Mouse (Mus musculus) right cerebral cortex, postnatal 14 days (tissue): ENCODE measurements at regions not wholly inside any gene's neighbourhood (a gene's known extent, or its start where the extent isn't known, plus 50 kb on each side); places are given as distances from the start of the nearest gene placed in this dataset.

ENCODE experiments used
- DNase-seq: peaks from one replicate; pipeline ENCODE4 v3.0.0; 2022

DNA sequence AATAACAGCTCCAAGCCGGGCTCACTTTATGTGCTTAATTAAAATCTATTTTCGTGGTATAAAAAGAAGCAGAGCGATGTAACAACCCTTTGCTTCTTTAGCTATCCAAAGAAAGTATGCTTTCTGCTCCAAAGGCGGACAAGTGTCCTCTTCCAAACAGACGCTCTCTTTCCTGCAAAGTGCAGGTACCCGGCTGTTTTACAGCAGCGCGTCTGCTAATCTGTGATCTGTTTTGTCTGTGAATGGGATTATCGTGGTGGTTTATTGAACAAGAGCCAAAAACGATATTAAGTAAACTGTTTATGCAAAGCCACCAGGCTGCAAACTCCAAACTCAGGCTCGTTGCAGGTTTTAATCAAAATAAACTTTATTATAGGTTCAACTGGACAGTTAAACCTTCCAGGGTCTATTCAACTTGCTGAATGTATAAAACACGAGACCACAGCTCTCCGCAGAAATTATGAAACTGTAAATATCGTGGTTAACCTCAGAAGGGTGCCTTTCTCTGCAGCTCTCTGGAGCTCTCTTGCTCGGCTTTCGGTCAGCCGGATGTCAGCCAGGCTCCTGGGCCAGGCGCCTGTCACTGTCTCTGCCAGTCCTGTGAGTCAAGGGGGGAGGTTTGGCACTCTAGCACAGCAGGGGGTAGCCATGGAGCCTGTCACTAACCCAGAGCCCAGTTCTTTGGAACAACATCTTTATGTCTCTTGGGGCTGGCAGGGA is 206.2 kb upstream of the Myocd start:
- DNase-seq: peak; percentile 12

DNA sequence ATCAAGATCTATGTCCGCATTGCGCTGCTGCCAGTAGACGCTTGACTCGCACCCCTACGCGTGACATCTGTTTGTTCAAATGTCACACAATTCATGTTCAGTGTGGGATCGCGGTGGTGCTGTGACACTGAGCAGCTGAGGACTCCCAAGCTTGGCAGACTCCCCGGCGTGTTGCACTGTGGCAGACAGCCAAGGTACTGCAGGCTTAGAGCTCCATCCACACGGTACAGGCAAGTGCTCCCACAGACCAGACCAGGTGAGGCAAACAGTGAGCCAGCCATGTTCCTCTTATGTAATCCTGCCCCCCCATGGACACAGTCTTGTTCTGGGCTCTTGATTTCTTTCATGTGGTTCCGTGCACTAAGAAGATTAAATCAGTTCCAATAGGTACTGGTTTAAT is 205.5 kb upstream of the Myocd start:
- DNase-seq: peak; percentile 60

DNA sequence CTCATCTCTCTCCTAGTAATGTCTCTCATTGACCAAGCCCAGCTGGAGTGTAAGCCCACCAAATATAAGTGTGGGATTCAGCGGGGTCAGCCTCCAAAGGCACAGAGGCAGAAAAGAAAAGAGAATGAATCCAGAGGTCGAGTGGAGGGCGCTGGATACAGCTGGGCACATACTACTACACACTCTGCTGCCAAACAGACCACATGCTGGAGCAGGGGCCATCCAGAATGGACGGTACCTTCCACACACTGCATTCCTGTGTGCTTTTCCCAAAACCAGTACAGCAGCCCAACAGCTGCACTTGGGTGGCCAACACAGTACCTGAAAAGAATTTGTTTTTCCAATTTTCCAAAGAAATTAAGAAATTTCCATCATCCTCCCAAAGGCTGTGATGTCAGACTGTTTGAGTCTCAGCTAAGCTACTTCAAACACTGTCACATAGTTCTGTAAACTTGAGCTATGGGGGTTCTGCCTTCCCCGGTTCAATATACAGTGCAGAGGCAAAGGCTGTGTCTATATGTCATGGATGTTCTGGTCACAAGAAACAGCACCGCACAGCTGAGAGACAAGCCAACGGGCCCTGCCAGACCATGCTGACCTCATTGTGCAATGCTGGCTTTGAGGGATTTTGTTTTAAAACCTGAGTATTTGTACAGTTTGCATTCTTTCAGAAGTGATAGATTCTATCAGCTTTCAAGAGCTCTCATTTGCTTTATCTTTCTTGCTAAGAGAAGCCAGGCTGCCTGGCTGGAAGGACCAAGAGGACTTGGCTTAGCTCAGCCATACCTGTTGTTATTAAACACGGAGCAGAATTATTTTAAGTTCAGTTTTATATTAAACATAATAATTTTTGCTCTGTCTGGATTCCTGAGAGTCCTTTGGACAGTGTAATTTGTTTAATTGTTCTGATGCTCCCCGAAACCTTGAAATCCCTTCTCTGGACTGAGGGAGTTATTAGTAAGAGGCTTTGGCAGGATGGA is 200.3 kb upstream of the Myocd start:
- DNase-seq: no peak

- no peak for DNase-seq
Observed at GRCm38 (mm10) chr11:65461044-65461443, 191.3 kb upstream of the Myocd start.

DNA sequence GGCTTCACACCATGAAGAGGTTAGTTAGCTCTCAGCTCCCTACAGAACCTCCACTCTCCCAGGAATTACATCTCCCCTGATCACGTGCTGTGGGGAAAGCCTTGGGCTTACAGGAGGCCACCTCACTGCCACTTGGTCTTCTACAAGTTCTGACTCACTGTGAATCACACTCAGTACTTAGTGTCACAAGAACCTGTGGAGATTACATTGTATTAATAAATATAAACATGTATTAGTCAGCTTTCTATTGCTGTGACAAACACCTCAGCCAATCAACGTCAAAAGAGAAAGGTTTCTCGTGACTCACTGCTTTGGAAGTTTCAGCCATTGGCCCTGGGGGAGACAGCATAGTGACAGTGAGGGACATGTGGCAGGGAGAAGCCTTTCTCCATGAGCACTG is 178.6 kb upstream of the Myocd start:
- DNase-seq: no peak

DNA sequence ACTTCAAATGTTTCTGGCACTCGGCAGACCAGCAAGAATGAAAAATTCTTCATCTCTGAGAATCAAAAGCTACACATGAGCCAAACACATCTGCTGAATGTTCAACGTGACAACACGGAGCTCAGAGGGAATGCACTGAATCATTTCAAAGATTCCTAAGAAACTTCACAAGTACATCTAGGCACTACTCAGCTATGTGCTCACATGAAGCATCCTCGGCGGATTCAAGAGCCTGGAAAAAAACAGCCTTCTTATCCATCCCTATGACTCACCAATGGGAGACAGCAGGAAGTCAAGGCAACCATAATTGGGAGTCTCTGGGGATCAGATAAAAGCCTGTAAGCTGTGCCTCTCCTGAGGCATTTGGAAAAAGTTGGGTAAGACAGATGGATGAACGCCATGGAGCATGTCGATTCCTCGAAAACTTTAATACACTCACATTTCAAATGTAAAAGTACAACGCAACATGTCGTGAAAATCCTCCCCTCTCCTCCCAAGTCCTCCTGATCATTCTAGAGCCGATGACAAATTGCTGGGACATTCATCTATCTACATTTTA is 173.8 kb upstream of the Myocd start:
- DNase-seq: no peak

GRCm38 (mm10) chr11:65435699-65436161 is 165.9 kb upstream of the Myocd start:
- no peak for DNase-seq

DNA sequence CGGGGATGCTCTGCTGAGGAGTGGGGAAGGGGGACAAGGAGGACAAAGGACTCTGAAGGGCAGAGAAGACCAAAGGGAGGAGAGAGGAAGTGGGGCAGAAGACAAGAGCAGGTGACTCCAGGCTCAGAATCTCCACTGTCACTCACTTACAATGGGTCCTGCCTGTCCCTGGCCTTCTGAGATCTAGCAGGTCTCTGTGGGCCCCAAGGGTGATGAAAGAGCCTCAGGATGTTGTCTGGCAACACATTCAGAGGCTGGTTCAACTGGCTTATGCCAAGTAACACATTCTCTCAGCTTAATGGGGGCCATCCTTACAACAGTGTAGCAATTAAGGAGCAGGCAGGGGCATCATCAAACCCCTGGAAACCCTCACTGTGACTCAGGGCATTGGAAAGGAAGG is 152.1 kb upstream of the Myocd start:
- no peak for DNase-seq

- no peak for DNase-seq
Observed at GRCm38 (mm10) chr11:65408621-65409020, 138.8 kb upstream of the Myocd start.

DNA sequence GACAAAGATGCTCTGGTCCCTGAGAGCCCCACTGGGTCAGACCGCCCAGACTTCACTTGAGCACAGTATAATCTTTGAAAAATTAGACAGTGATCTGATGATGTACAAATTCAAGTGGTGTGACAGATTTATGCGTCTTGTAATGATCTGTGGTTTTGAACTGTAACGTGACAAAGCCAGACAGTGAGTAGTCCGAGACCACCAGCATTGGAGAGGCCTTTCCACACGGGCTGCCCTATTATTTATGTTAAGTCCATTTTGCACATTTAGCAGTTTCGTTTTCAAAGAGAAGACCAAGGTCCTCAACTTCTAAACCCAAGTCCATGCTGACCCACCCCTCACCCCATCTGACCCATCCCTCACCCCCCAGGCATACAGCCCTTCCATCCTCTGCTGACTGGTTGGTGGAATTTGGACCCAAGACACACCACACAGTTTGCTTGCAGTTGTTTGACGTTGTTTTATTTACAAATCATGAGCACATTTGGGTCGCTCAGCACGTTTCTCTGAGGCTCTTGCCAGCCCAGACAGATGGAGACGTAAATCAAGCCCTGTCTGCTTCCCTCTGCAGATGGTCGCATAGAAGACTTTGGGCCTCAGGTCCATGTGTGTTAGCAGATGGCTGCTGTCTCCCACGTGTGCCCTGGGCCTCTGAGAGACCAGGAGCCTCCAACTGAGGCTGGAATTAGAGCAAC is 132.8 kb upstream of the Myocd start:
- DNase-seq: no peak

GRCm38 (mm10) chr11:65389238-65389637 is 119.4 kb upstream of the Myocd start:
- DNase-seq: no peak

DNA sequence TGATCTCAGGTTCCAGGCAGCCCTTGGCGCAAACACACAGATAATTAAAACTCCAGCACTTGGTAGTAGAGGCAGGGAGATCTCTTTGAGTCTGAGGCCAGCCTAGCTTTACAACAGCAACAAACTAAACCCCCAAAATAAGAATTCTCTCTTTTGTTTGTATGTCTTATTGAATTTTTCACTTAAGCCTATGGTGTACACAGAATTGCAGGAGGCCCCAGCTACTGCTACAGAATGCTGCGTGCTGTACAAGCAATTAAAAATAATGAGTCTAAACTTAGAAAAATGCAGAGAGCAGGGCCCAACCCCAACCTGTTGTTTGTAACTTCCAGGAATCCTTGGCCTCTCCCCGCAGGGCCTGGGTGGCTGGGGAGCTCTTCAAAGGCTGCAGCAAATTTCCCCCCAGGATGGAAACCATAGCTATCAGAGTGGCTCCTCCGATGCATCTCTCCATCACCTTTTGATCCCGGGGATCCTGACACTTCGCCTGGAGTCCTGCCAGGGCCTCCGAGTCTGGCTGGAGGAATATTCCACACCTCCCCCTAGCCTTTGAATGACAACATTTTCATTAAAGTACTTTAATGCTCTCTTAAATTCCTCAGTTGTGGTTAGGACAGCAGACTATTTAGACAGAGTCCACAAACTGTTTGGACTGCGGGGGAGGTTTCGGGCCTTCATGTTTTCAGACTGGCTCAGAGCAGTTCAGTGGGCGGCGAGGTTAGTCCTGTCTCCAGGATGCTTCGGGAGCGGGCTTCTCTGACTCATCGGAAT is 116.7 kb upstream of the Myocd start:
- DNase-seq: no peak

DNA sequence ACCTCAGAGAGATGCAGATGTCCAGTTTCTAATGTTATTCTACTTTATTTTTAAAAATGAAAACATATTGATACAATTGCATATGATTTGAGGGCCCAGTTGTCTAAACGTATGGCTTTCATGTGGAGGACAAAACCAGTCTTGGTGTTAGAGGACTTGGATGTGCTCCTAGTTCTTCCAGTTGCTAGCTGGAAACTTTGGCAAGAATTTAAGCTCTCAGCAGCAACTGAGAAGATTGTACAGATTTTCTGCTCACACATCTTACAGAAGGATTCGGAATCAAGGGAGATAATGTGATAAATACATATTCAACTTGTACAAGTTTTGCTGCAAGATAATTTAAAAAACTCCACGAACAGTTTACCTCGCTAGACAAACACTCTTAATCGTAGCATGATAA is 105.6 kb upstream of the Myocd start:
- no peak for DNase-seq

- DNase-seq: no peak
Observed at GRCm38 (mm10) chr11:65373136-65373535, 103.3 kb upstream of the Myocd start.

DNA sequence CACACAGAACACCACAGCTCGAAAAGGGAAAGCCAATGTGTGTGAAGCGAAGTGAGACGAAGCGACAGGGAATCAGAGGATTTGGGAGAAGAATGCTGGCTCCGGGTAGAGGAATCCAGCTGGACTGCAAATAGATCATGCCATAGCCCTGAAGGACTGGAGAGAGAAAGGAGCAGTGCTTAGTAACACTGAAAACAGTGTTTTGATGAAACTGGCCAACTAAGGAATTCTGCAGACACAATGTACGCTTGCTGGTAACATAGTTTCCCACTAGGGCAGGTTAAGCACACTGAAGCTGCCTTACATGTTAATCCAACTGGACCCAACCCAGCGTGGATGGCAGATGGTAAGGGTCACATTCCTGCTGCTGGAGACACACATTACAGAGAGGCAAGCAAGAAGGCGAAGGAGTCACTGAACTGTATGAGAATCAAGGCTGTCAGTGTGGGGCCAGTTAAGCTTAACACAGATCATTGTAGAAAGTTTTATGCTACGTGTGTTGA is 102.6 kb upstream of the Myocd start:
- DNase-seq: no peak

DNA sequence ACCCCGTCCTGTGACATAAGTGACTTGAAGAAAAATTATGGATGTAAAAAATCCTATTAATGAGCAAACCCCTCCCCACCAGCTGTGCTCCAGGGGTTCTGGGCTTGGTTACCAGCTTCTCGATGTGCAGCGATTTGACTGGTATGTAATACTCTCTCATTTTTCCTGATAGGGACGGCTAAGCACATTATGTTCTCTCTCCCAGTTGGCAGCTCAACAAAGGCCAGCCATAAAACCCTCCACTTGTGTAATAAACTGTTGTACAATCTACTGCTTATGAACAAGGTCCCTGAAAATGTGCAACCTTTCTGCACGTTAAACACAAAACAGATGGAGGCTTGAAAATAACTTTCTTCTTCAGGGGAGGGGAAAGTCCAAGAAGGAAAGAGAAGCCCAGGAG is 98.0 kb upstream of the Myocd start:
- no peak for DNase-seq

DNA sequence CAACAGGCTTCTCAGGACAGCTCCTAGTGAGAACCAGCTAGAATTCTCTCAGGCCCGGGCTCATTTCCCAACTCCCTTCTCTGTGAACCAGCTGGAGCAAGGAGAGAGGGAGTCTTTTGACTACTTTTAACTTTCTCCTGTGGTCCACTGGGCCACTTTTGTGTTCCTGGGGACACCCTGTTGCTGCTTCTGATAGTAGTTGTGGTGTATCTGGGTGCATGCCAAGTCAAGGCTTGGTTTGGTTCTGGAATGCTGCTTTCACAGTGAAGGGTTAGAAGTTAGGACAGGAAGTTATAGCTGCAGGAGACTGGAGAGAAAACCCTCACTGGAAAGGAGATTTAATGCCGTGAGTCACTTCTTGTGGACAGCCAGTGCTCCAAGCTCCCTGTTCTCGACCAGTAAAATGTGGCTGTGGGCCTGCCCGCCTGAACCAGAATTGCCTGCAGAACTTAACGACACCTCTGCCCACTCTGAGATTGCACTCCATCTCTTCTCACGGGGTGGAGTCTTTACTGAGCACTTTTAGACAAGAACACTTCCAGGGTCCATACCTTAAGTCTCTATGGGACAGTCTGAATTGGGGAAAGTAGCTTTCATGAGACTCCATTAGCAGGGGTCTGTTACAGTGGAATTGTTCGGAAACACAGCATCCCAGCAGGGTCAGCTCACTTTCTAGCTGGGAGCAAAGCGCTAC is 97.0 kb upstream of the Myocd start:
- DNase-seq: no peak

GRCm38 (mm10) chr11:65365751-65366559 is 96.2 kb upstream of the Myocd start:
- DNase-seq: no peak

DNA sequence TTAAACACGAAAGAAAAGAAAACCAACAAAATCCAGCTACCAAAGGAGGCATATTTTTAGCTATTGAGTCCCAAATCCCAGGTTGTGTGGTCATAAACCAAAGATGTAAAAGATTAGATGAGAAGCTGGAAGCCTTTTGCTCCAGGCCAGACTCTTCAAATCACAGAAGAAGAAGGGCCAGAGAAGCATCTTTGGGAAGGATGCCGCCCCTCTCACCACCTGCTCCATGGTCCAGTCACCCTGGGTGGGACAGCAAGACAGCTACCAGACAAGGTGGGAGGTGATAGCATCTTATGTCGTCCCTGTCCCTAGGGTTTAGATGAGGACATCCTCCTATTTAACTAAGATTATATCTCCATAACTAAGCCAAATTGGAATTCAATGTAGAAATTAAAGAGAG is 95.1 kb upstream of the Myocd start:
- no peak for DNase-seq

DNA sequence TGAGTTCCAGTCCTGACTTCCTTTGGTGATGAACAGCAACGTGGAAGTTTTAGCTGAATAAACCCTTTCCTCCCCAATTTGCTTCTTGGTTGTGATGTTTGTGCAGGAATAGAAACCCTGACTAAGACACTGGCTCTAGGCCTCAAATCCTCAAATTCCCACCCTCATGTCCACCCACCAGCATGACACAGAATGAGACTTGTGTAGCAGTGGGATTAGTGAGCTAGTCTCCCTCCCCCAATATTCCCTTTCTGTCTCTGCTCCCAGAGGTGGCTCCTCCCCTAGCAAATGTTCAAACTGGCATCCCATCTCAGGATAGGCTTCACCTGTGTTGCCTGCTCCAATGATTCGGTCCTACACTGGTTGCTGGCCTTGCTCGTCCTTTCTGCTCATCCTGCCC is 94.1 kb upstream of the Myocd start:
- DNase-seq: no peak

DNA sequence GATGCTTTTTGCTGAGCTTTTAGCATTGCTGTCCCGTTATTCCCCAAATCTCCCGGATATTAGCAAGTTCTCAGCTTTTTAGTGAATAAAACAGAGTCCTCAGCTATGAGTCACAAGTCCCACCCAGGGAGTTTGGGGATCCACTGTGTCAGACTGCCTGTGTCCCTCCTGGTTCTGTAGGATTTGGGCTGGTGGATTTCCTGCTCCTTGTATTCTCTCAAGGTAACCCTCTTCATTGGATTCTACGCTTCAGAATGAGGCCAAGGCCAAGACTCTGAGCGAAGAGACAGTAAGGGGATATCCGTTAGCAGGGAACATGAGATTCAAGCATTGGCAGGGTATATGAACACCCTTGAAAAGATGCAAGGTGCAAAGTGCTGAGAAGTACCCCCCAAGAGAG is 90.9 kb upstream of the Myocd start:
- no peak for DNase-seq
